Mouse (Mus musculus) embryo, embryonic 11 days (tissue): ENCODE data around the gene Uts2r.
A peak's percentile ranks its signal among the peaks of the same experiment; 100 is the strongest.

Experiments used
- DNase-seq: peaks from one replicate; pipeline ENCODE4 v3.0.0-alpha.2; 2015

Uts2r gene

GRCm38 (mm10) chr11:121159971-121160370, at the start of gene Uts2r:
TSS of gene Uts2r (plus strand) at chr11:121160271.
- DNase-seq: no peak

- no peak for DNase-seq
These were observed 49.0 kb upstream of the Uts2r start for GRCm38 (mm10) chr11:121111051-121111450.

- no peak for DNase-seq
These were observed 48.5 kb upstream of the Uts2r start for GRCm38 (mm10) chr11:121111601-121112000.

GRCm38 (mm10) chr11:121112091-121112775, 47.8 kb upstream of the Uts2r start:
- DNase-seq: no peak

- DNase-seq: no peak
These were observed 42.0 kb upstream of the Uts2r start for GRCm38 (mm10) chr11:121118106-121118505.

GRCm38 (mm10) chr11:121118577-121118976, 41.5 kb upstream of the Uts2r start, which contains the start of gene Tex19.2:
TSS of gene Tex19.2 (minus strand) at chr11:121118677.
- no peak for DNase-seq

GRCm38 (mm10) chr11:121121151-121121550, 38.9 kb upstream of the Uts2r start:
- no peak for DNase-seq

- DNase-seq: no peak
These were observed 37.9 kb upstream of the Uts2r start for GRCm38 (mm10) chr11:121122024-121122670.

GRCm38 (mm10) chr11:121123438-121123837, 36.6 kb upstream of the Uts2r start:
- no peak for DNase-seq

GRCm38 (mm10) chr11:121125522-121126172, 34.4 kb upstream of the Uts2r start:
- no peak for DNase-seq

GRCm38 (mm10) chr11:121126395-121126794, 33.7 kb upstream of the Uts2r start:
- DNase-seq: peak; percentile 30

- DNase-seq: no peak
These were observed 32.6 kb upstream of the Uts2r start for GRCm38 (mm10) chr11:121127441-121127840.

GRCm38 (mm10) chr11:121129616-121130015, 30.5 kb upstream of the Uts2r start:
- DNase-seq: no peak

- no peak for DNase-seq
These were observed 25.5 kb upstream of the Uts2r start for GRCm38 (mm10) chr11:121134600-121134999.

GRCm38 (mm10) chr11:121137682-121138081, 22.4 kb upstream of the Uts2r start:
- DNase-seq: no peak

- DNase-seq: no peak
These were observed 21.3 kb upstream of the Uts2r start for GRCm38 (mm10) chr11:121138732-121139131.

GRCm38 (mm10) chr11:121143325-121144015, 16.6 kb upstream of the Uts2r start:
- no peak for DNase-seq

GRCm38 (mm10) chr11:121145865-121146264, 14.2 kb upstream of the Uts2r start, which contains the start of gene Tex19.1:
TSS of gene Tex19.1 (plus strand) at chr11:121146143.
- DNase-seq: no peak

GRCm38 (mm10) chr11:121148193-121148592, 11.9 kb upstream of the Uts2r start:
- DNase-seq: no peak

- DNase-seq: no peak
These were observed 5.9 kb upstream of the Uts2r start for GRCm38 (mm10) chr11:121154203-121154602.

- DNase-seq: peak; percentile 25
These were observed 3.6 kb upstream of the Uts2r start for GRCm38 (mm10) chr11:121156411-121156891.

- no peak for DNase-seq
These were observed 720 bp downstream of the Uts2r start for GRCm38 (mm10) chr11:121160636-121161346.
